Mouse (Mus musculus): ENCODE data around the gene Scml4.

- no peak for TF ChIP-seq POLR2A (IDR thresholded peaks at IDR 0.05; ENCODE audit: insufficient read depth, low read depth, low read length)
- TF ChIP-seq CTCF (IDR thresholded peaks at IDR 0.05; ENCODE audit: insufficient read depth, low read depth, low read length): no peak
Observed at GRCm38 (mm10) chr10:42840036-42840435, 20.1 kb upstream of the Scml4 start.
